Mouse (Mus musculus) stomach, embryonic 14.5 days (tissue): ENCODE measurements around the gene Acoxl. TPM values are rescaled to one million over a fixed set of nuclear protein-coding genes. Genes with fewer than 3 reads are reported as not detected.

Experiments used
- ATAC-seq: fragments of 200-750 bp; cut with Nextera tagmentation; 2 replicates; pipeline ENCODE4 v1.8.0; 2017; ENCODE audit warnings: low read depth, moderate TSS enrichment; ENCODE audit not compliant: insufficient number of reproducible peaks, insufficient read depth, low FRiP score
- H3K27ac ChIP-seq: fragments of 300-500 bp; sonication (generic); 2 replicates; pipeline ENCODE4 v1.5.1; 2014; ENCODE audit warnings: mild to moderate bottlenecking, low read length, moderate library complexity, mixed read lengths
- H3K27me3 ChIP-seq: fragments of 300-500 bp; sonication (generic); 2 replicates; pipeline ENCODE4 v1.6.1; 2014; ENCODE audit warnings: low read length, control low read depth, mixed read lengths; ENCODE audit not compliant: control insufficient read depth, insufficient read depth
- H3K36me3 ChIP-seq: fragments of 300-500 bp; sonication (generic); 2 replicates; pipeline ENCODE4 v1.6.1; 2014; ENCODE audit warnings: mild to moderate bottlenecking, control low read depth, low read length, moderate library complexity, mixed read lengths; ENCODE audit not compliant: control insufficient read depth, insufficient read depth
- H3K4me1 ChIP-seq: fragments of 300-500 bp; sonication (generic); 2 replicates; pipeline ENCODE4 v1.6.1; 2014; ENCODE audit warnings: low read length, control low read depth, mixed read lengths; ENCODE audit not compliant: control insufficient read depth, insufficient read depth
- H3K4me2 ChIP-seq: fragments of 300-500 bp; sonication (generic); replicated peaks from 2 replicates; pipeline ENCODE4 v1.6.1; 2014; ENCODE audit warnings: low read depth, low read length, control low read depth
- H3K4me3 ChIP-seq: fragments of 300-500 bp; sonication (generic); 2 replicates; pipeline ENCODE4 v1.5.1; 2014; ENCODE audit warnings: low read depth, low read length, control low read depth
- H3K9ac ChIP-seq: fragments of 300-500 bp; sonication (generic); replicated peaks from 2 replicates; pipeline ENCODE4 v1.6.1; 2014; ENCODE audit warnings: low read depth, mild to moderate bottlenecking, control low read depth, low read length, moderate library complexity, mixed read lengths
- H3K9me3 ChIP-seq: fragments of 300-500 bp; sonication (generic); 2 replicates; pipeline ENCODE4 v1.6.1; 2016; ENCODE audit warnings: low read depth, low read length, control low read depth; ENCODE audit not compliant: control insufficient read depth
- WGBS: fragments of 180-500 bp; shearing (Covaris S2); extraction: QIAGEN DNeasy Blood & Tissue Kit; methylation state at CpG from one replicate; pipeline ENCODE4 v1.1.7; 2014; 5-methylcytosine and 5-hydroxymethylcytosine counted together
- polyA plus RNA-seq: library from polyadenylated mRNA; unstranded; fragments of >200 nt; fragmentation: Nextera tagmentation; extraction: Ambion mirVana; gene quantifications from 2 replicates; pipeline ENCODE4 v1.2.1, GENCODE M21; 2014

The Acoxl gene
- polyA plus RNA-seq, 1 experiment from 2014 or later: 0.16 TPM

DNA sequence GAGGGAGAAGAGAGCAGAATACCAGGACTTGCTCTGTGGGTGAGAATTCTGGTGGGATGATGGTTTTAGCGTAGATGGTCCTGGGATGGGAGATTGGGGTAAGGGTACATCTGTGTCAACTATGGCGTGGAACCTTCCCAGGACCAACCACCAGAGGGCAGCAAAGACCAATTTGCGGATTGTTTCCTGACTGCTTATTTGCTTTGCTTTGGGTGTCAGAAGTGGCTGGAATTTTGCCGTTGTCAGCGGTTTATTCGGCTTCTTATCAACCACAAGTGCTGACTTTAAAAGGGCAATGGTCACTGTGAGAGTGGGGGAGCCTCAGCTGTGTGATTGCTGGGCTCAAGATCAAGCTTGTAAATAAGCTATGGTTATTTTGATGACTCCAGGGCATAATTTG lies 50.8 kb downstream of the Acoxl start:
- Histone ChIP-seq H3K9ac (no peak overlapping the region), H3K27me3 (no peaks in the 10 kb centered on the region), H3K27ac (no peak overlapping the region), H3K9me3 (no peaks in the 10 kb centered on the region), H3K4me2 (no peak overlapping the region), H3K4me3 (no peak overlapping the region), H3K36me3 (no peaks in the 10 kb centered on the region), H3K4me1 (no peaks in the 10 kb centered on the region)
- peak; percentile 33; the same call in 1 of the 2 replicates for ATAC-seq
- WGBS: 6% methylated on average over 6 of the region's 6 CpGs

GRCm38 (mm10) chr2:127889979-127890378 lies 51.3 kb downstream of the Acoxl start:
- no peaks in the 10 kb centered on the region for H3K9me3 ChIP-seq
- no peak overlapping the region for H3K4me3 ChIP-seq
- H3K27ac ChIP-seq: no peak overlapping the region
- H3K36me3 ChIP-seq: no peaks in the 10 kb centered on the region
- H3K4me2 ChIP-seq: no peak overlapping the region
- H3K27me3 ChIP-seq: no peaks in the 10 kb centered on the region
- H3K9ac ChIP-seq: no peak overlapping the region
- no peaks in the 10 kb centered on the region for H3K4me1 ChIP-seq
- 86% methylated on average over 5 of the region's 5 CpGs for WGBS
- no peak for ATAC-seq

- ATAC-seq: no peak
- WGBS: 58% methylated on average over 8 of the region's 8 CpGs
These were observed 51.9 kb downstream of the Acoxl start for GRCm38 (mm10) chr2:127890526-127890925.

DNA sequence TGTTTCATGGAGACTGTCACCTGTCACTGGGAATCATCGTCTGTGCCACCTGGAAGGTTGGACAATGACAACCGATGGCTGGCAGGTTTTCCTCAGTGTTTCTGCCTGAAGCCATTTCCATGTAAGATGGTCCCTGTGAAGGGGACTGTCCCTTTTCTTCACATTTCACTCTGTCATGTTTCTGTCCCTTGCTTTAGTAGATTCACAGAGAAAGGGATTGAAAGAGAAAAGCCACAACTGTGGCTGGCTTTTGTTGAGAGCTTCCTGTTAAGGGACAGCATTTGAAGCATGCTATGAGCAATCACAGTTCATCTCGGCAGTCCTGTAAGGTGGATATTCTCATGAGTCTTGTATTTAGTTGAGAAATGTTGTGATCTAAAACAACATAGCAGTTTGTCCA lies 52.4 kb downstream of the Acoxl start:
- Histone ChIP-seq H3K27ac (no peak overlapping the region), H3K27me3 (no peaks in the 10 kb centered on the region), H3K9me3 (no peaks in the 10 kb centered on the region), H3K4me1 (no peaks in the 10 kb centered on the region), H3K4me3 (no peak overlapping the region), H3K9ac (no peak overlapping the region), H3K4me2 (no peak overlapping the region), H3K36me3 (no peaks in the 10 kb centered on the region)
- WGBS: 89% methylated on average over 3 of the region's 3 CpGs
- ATAC-seq: no peak

More at GRCm38 (mm10) chr2:127890526-127890925, 51.9 kb downstream of the Acoxl start:
- Histone ChIP-seq H3K9ac (no peak overlapping the region), H3K4me3 (no peak overlapping the region), H3K27ac (no peak overlapping the region), H3K36me3 (no peaks in the 10 kb centered on the region), H3K9me3 (no peaks in the 10 kb centered on the region), H3K27me3 (no peaks in the 10 kb centered on the region), H3K4me1 (no peaks in the 10 kb centered on the region), H3K4me2 (no peak overlapping the region)

- Histone ChIP-seq H3K27me3 (no peaks in the 10 kb centered on the region), H3K27ac (no peak overlapping the region), H3K4me2 (no peak overlapping the region), H3K9ac (no peak overlapping the region), H3K9me3 (no peaks in the 10 kb centered on the region; the same call in 1 of the 2 replicates), H3K4me3 (no peak overlapping the region), H3K4me1 (no peaks in the 10 kb centered on the region), H3K36me3 (no peaks in the 10 kb centered on the region)
- 49% methylated on average over 6 of the region's 6 CpGs for WGBS
- ATAC-seq: no peak
These were observed 56.2 kb downstream of the Acoxl start for GRCm38 (mm10) chr2:127894890-127895289.

GRCm38 (mm10) chr2:127897718-127898117 lies 59.0 kb downstream of the Acoxl start:
- Histone ChIP-seq H3K27ac (no peak overlapping the region), H3K9ac (no peak overlapping the region), H3K9me3 (no peaks in the 10 kb centered on the region; the same call in 1 of the 2 replicates), H3K4me1 (no peaks in the 10 kb centered on the region), H3K4me3 (no peak overlapping the region), H3K4me2 (no peak overlapping the region), H3K27me3 (no peaks in the 10 kb centered on the region), H3K36me3 (no peaks in the 10 kb centered on the region)
- 68% methylated on average over 5 of the region's 5 CpGs for WGBS
- no peak for ATAC-seq

DNA sequence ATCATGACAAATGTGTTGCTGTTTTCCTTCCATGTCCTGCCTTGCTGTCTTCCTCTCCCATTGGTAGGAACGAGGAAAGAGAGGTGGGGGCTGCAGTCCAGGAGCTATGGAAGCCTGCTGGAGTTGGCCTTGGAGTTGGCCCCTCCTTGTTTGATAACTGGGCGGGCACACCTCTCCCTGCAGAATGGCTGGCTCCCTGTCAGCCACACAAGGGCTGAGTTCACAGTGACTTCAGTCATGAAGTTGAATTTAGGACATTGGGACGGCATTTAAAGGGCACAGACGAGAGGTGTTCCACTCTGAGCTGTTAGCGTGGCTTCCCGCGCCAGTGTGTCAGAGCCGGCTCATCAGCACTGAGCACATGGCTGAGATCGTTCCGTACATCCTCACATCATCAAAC lies 66.2 kb downstream of the Acoxl start:
- H3K4me3 ChIP-seq: no peak overlapping the region
- WGBS: 71% methylated on average over 10 of the region's 10 CpGs
- H3K9me3 ChIP-seq: no peaks in the 10 kb centered on the region
- H3K4me2 ChIP-seq: no peak overlapping the region
- peaks cover 21% of the 10 kb centered on the region for H3K4me1 ChIP-seq
- H3K27me3 ChIP-seq: no peaks in the 10 kb centered on the region
- no peaks in the 10 kb centered on the region for H3K36me3 ChIP-seq
- no peak; the same call in 1 of the 2 replicates for ATAC-seq
- H3K27ac ChIP-seq: no peak overlapping the region
- no peak overlapping the region for H3K9ac ChIP-seq

GRCm38 (mm10) chr2:127906973-127907678 lies 68.5 kb downstream of the Acoxl start:
- Histone ChIP-seq H3K9me3 (no peaks in the 10 kb centered on the region), H3K4me2 (no peak overlapping the region), H3K27ac (peak overlapping the region; percentile 34; the same call in 1 of the 2 replicates), H3K36me3 (no peaks in the 10 kb centered on the region), H3K27me3 (no peaks in the 10 kb centered on the region), H3K4me3 (no peak overlapping the region), H3K9ac (no peak overlapping the region), H3K4me1 (peaks cover 21% of the 10 kb centered on the region)
- WGBS: 26% methylated on average over 6 of the region's 6 CpGs
- peak; percentile 56; the same call in 1 of the 2 replicates for ATAC-seq

DNA sequence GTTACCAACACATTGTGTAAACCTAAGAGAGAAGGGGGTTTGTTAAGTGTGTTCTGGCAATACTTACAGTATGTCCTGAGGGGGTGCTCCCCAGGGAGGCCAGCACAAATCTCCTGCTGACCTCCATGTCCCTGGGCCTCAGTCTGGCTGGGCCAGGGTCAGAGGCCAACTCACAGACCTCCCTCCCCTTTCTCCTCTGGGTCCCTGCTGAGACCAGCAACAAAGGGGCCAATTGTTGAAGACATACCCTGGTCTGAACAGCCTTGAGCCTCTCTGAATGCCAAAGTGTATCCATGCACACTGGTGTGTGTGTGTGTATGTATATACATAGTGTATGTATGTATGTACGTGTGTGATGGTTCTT lies 69.0 kb downstream of the Acoxl start:
- no peak overlapping the region for H3K9ac ChIP-seq
- H3K4me1 ChIP-seq: peaks cover 21% of the 10 kb centered on the region
- no peak overlapping the region for H3K4me3 ChIP-seq
- H3K9me3 ChIP-seq: no peaks in the 10 kb centered on the region
- ATAC-seq: peak; percentile 43; the same call in 1 of the 2 replicates
- 49% methylated on average over 1 of the region's 1 CpGs for WGBS
- no peaks in the 10 kb centered on the region for H3K27me3 ChIP-seq
- H3K27ac ChIP-seq: peak overlapping the region; percentile 34; the same call in 1 of the 2 replicates
- H3K4me2 ChIP-seq: no peak overlapping the region
- H3K36me3 ChIP-seq: no peaks in the 10 kb centered on the region
